Mouse (Mus musculus) heart, postnatal 0 days (tissue): Measurements from ENCODE around the gene Mrvi1. TPM values are rescaled to one million over a fixed set of nuclear protein-coding genes. Genes with fewer than 3 reads are reported as not detected.

Experiments used
- ATAC-seq: fragments of 200-750 bp; cut with Nextera tagmentation; 2 replicates; pipeline ENCODE4 v1.8.0; 2017; ENCODE audit warnings: low read depth, moderate number of reproducible peaks, moderate library complexity; ENCODE audit not compliant: insufficient read depth
- DNase-seq: peaks from one replicate; pipeline ENCODE4 v3.0.0-alpha.2; 2016; ENCODE audit warnings: low spot score
- H3K27ac ChIP-seq: fragments of 300-500 bp; sonication (generic); 2 replicates; pipeline ENCODE4 v1.5.1; 2014; ENCODE audit warnings: low read depth, mild to moderate bottlenecking
- H3K27me3 ChIP-seq: fragments of 300-500 bp; sonication (generic); 2 replicates; pipeline ENCODE4 v1.6.1; 2014; ENCODE audit warnings: low read length, mixed read lengths; ENCODE audit not compliant: control insufficient read depth, insufficient read depth
- H3K36me3 ChIP-seq: fragments of 300-500 bp; sonication (generic); replicated peaks from 2 replicates; pipeline ENCODE4 v1.6.1; 2014; ENCODE audit warnings: low read length, mixed read lengths; ENCODE audit not compliant: control insufficient read depth, insufficient read depth
- H3K4me1 ChIP-seq: fragments of 300-500 bp; sonication (generic); 2 replicates; pipeline ENCODE4 v1.6.1; 2014; ENCODE audit warnings: antibody characterized with exemption; ENCODE audit not compliant: control insufficient read depth, insufficient read depth
- H3K4me2 ChIP-seq: fragments of 300-500 bp; sonication (generic); 2 replicates; pipeline ENCODE4 v1.6.1; 2014; ENCODE audit warnings: low read depth, mild to moderate bottlenecking, low read length, moderate library complexity
- H3K4me3 ChIP-seq: fragments of 300-500 bp; sonication (generic); 2 replicates; pipeline ENCODE4 v1.5.1; 2014; ENCODE audit warnings: low read depth, low read length
- H3K9ac ChIP-seq: fragments of 300-500 bp; sonication (generic); replicated peaks from 2 replicates; pipeline ENCODE4 v1.6.1; 2014; ENCODE audit warnings: low read depth, low read length, mixed read lengths
- H3K9me3 ChIP-seq: fragments of 300-500 bp; sonication (generic); replicated peaks from 2 replicates; pipeline ENCODE4 v1.6.1; 2016; ENCODE audit warnings: low read length; ENCODE audit not compliant: control insufficient read depth
- CTCF ChIP-seq: IDR thresholded peaks from 2 replicates; pipeline ENCODE4 v1.5.1; 2016; ENCODE audit warnings: antibody characterized with exemption, control low read depth, low read depth
- EP300 ChIP-seq: IDR thresholded peaks from 2 replicates; pipeline ENCODE4 v1.6.1; 2016; ENCODE audit warnings: antibody characterized with exemption, low read depth
- WGBS: fragments of 180-500 bp; shearing (Covaris S2); extraction: QIAGEN DNeasy Blood & Tissue Kit; methylation state at CpG from one replicate; pipeline ENCODE4 v1.1.7; 2014; 5-methylcytosine and 5-hydroxymethylcytosine counted together
- polyA plus RNA-seq: library from polyadenylated mRNA; unstranded; fragments of >200 nt; fragmentation: Nextera tagmentation; extraction: Ambion mirVana; gene quantifications from 2 replicates; pipeline ENCODE4 v1.2.1, GENCODE M21; 2015
- total RNA-seq: library from RNA; depleted of rRNA; stranded (reverse); fragments of >200 nt; gene quantifications from 2 replicates; pipeline ENCODE4 v1.2.3, GENCODE M21; 2014; ENCODE audit warnings: low replicate concordance

Mrvi1 gene
- total and polyA plus RNA-seq, 2 experiments from 2014 or later, result 3.1 to 7.6 TPM

- Histone ChIP-seq H3K4me1 (no peaks in the 10 kb centered on the region), H3K27ac (no peak overlapping the region), H3K4me2 (no peak overlapping the region), H3K9ac (no peak overlapping the region), H3K36me3 (no peaks in the 10 kb centered on the region), H3K27me3 (no peaks in the 10 kb centered on the region), H3K4me3 (no peak overlapping the region), H3K9me3 (no peaks in the 10 kb centered on the region)
- DNase-seq (no peak), ATAC-seq (no peak)
- 73% methylated on average over 6 of the region's 6 CpGs for WGBS
- TF ChIP-seq EP300, result no peak
- no peak for TF ChIP-seq CTCF
Measured at GRCm38 (mm10) chr7:110865570-110865969, 116.7 kb downstream of the Mrvi1 start.

- Histone ChIP-seq H3K9me3 (no peaks in the 10 kb centered on the region), H3K4me1 (no peaks in the 10 kb centered on the region), H3K4me3 (no peak overlapping the region), H3K4me2 (no peak overlapping the region), H3K9ac (no peak overlapping the region), H3K27ac (no peak overlapping the region), H3K36me3 (no peaks in the 10 kb centered on the region), H3K27me3 (no peaks in the 10 kb centered on the region)
- ATAC-seq, result no peak
- no peak for DNase-seq
- WGBS, result 29% methylated on average over 10 of the region's 10 CpGs
- TF ChIP-seq CTCF, result no peak
- TF ChIP-seq EP300, result no peak
Measured at GRCm38 (mm10) chr7:110865038-110865437, 117.2 kb downstream of the Mrvi1 start.

GRCm38 (mm10) chr7:110862751-110863289 lies 119.4 kb downstream of the Mrvi1 start, which contains the start of gene Lyve1:
Lyve1 (minus strand) TSS chr7:110863239.
- WGBS, result 62% methylated on average over 12 of the region's 12 CpGs
- ATAC-seq (no peak), DNase-seq (peak; percentile 25)
- Histone ChIP-seq H3K27ac (no peak within 1 kb of the TSS), H3K27me3 (no peaks in the 10 kb centered on the region), H3K36me3 (no peaks in the 10 kb centered on the region), H3K9ac (no peak within 1 kb of the TSS), H3K9me3 (no peaks in the 10 kb centered on the region), H3K4me3 (no peak within 1 kb of the TSS), H3K4me1 (no peaks in the 10 kb centered on the region), H3K4me2 (no peak within 1 kb of the TSS)
- no peak for TF ChIP-seq EP300
- no peak for TF ChIP-seq CTCF

- ATAC-seq, result no peak
- DNase-seq, result no peak
Measured at GRCm38 (mm10) chr7:110860129-110860528, 122.1 kb downstream of the Mrvi1 start.

GRCm38 (mm10) chr7:110855604-110856003 lies 126.7 kb downstream of the Mrvi1 start:
- WGBS, result 67% methylated on average over 1 of the region's 1 CpGs
- Histone ChIP-seq H3K27me3 (no peaks in the 10 kb centered on the region), H3K4me1 (peaks cover 4% of the 10 kb centered on the region; the same call in 1 of the 2 replicates), H3K9ac (no peak overlapping the region), H3K36me3 (no peaks in the 10 kb centered on the region), H3K4me3 (no peak overlapping the region), H3K27ac (no peak overlapping the region), H3K9me3 (no peaks in the 10 kb centered on the region), H3K4me2 (no peak overlapping the region)
- no peak for TF ChIP-seq EP300
- TF ChIP-seq CTCF, result no peak
- ATAC-seq (no peak), DNase-seq (no peak)

More at GRCm38 (mm10) chr7:110860129-110860528, 122.1 kb downstream of the Mrvi1 start:
- Histone ChIP-seq H3K4me3 (no peak overlapping the region), H3K27ac (no peak overlapping the region), H3K27me3 (no peaks in the 10 kb centered on the region), H3K4me1 (peaks cover 4% of the 10 kb centered on the region; the same call in 1 of the 2 replicates), H3K36me3 (no peaks in the 10 kb centered on the region), H3K4me2 (no peak overlapping the region), H3K9ac (no peak overlapping the region), H3K9me3 (no peaks in the 10 kb centered on the region)
- WGBS, result 30% methylated on average over 5 of the region's 5 CpGs
- TF ChIP-seq EP300 (no peak), CTCF (no peak)
